Mouse (Mus musculus) lung, embryonic 14.5 days (tissue): ENCODE data around the gene Kirrel3. TPM values are rescaled to one million over a fixed set of nuclear protein-coding genes. Genes with fewer than 3 reads are reported as not detected.

Experiments used
- ATAC-seq: fragments of 200-750 bp; cut with Nextera tagmentation; 2 replicates; pipeline ENCODE4 v1.8.0; 2017; ENCODE audit warnings: mild to moderate bottlenecking, moderate TSS enrichment, moderate library complexity; ENCODE audit not compliant: insufficient read depth
- DNase-seq: peaks from one replicate; pipeline ENCODE4 v3.0.0-alpha.2; 2015
- H3K27ac ChIP-seq: fragments of 300-500 bp; sonication (generic); 2 replicates; pipeline ENCODE4 v1.5.1; 2014; ENCODE audit warnings: low read depth, mild to moderate bottlenecking, moderate library complexity
- H3K27me3 ChIP-seq: fragments of 300-500 bp; sonication (generic); 2 replicates; pipeline ENCODE4 v1.6.1; 2014; ENCODE audit warnings: low read length, control low read depth; ENCODE audit not compliant: insufficient read depth
- H3K36me3 ChIP-seq: fragments of 300-500 bp; sonication (generic); 2 replicates; pipeline ENCODE4 v1.6.1; 2014; ENCODE audit warnings: control low read depth; ENCODE audit not compliant: insufficient read depth
- H3K4me1 ChIP-seq: fragments of 300-500 bp; sonication (generic); 2 replicates; pipeline ENCODE4 v1.6.1; 2014; ENCODE audit warnings: antibody characterized with exemption, control low read depth; ENCODE audit not compliant: insufficient read depth
- H3K4me2 ChIP-seq: fragments of 300-500 bp; sonication (generic); 2 replicates; pipeline ENCODE4 v1.6.1; 2014; ENCODE audit warnings: mild to moderate bottlenecking
- H3K4me3 ChIP-seq: fragments of 300-500 bp; sonication (generic); 2 replicates; pipeline ENCODE4 v1.5.1; 2014; ENCODE audit warnings: low read depth, low read length
- H3K9ac ChIP-seq: fragments of 300-500 bp; sonication (generic); 2 replicates; pipeline ENCODE4 v1.6.1; 2014
- H3K9me3 ChIP-seq: fragments of 300-500 bp; sonication (generic); 2 replicates; pipeline ENCODE4 v1.6.1; 2016; ENCODE audit warnings: low read depth, low read length, control low read depth
- CTCF ChIP-seq: IDR thresholded peaks from 2 replicates; pipeline ENCODE4 v1.5.1; 2016; ENCODE audit warnings: antibody characterized with exemption, low read depth
- WGBS: fragments of 180-500 bp; shearing (Covaris S2); extraction: QIAGEN DNeasy Blood & Tissue Kit; methylation state at CpG from one replicate; pipeline ENCODE4 v1.1.7; 2014; 5-methylcytosine and 5-hydroxymethylcytosine counted together
- polyA plus RNA-seq: library from polyadenylated mRNA; unstranded; fragments of >200 nt; fragmentation: Nextera tagmentation; extraction: Ambion mirVana; gene quantifications from 2 replicates; pipeline ENCODE4 v1.2.1, GENCODE M21; 2014

The Kirrel3 gene
- polyA plus RNA-seq, 1 experiment from 2014 or later: 1.4 TPM

GRCm38 (mm10) chr9:34997880-34998865 lies 512.5 kb downstream of the Kirrel3 start:
- WGBS: 32% methylated on average over 9 of the region's 9 CpGs

GRCm38 (mm10) chr9:35004113-35004512 lies 518.4 kb downstream of the Kirrel3 start:
- Histone ChIP-seq H3K4me3 (no peak overlapping the region), H3K4me2 (no peak overlapping the region), H3K9me3 (no peaks in the 10 kb centered on the region), H3K36me3 (no peaks in the 10 kb centered on the region), H3K4me1 (no peaks in the 10 kb centered on the region), H3K27me3 (no peaks in the 10 kb centered on the region), H3K9ac (no peak overlapping the region), H3K27ac (no peak overlapping the region)
- no peak for TF ChIP-seq CTCF
- ATAC-seq (no peak), DNase-seq (no peak)
- WGBS: 64% methylated on average over 4 of the region's 4 CpGs

More at GRCm38 (mm10) chr9:34997880-34998865, 512.5 kb downstream of the Kirrel3 start:
- no peak overlapping the region for H3K4me3 ChIP-seq
- no peaks in the 10 kb centered on the region for H3K27me3 ChIP-seq
- ATAC-seq (no peak), DNase-seq (no peak)
- H3K4me2 ChIP-seq: no peak overlapping the region
- no peak overlapping the region for H3K9ac ChIP-seq
- H3K27ac ChIP-seq: no peak overlapping the region
- H3K36me3 ChIP-seq: no peaks in the 10 kb centered on the region
- no peaks in the 10 kb centered on the region for H3K9me3 ChIP-seq
- no peaks in the 10 kb centered on the region for H3K4me1 ChIP-seq
- no peak for TF ChIP-seq CTCF

- Histone ChIP-seq H3K4me1 (no peaks in the 10 kb centered on the region), H3K9ac (no peak overlapping the region), H3K9me3 (no peaks in the 10 kb centered on the region), H3K27me3 (no peaks in the 10 kb centered on the region), H3K36me3 (no peaks in the 10 kb centered on the region), H3K4me2 (no peak overlapping the region), H3K4me3 (no peak overlapping the region), H3K27ac (no peak overlapping the region)
- DNase-seq: no peak
- ATAC-seq: no peak
- TF ChIP-seq CTCF: no peak
- 62% methylated on average over 14 of the region's 14 CpGs for WGBS
These were observed 522.1 kb downstream of the Kirrel3 start for GRCm38 (mm10) chr9:35007697-35008341.

- DNase-seq: peak; percentile 43
- WGBS: 38% methylated on average over 4 of the region's 4 CpGs
- peak; percentile 53 for TF ChIP-seq CTCF
- H3K4me3 ChIP-seq: no peak overlapping the region
- no peak overlapping the region for H3K4me2 ChIP-seq
- no peaks in the 10 kb centered on the region; the same call in 1 of the 2 replicates for H3K4me1 ChIP-seq
- no peaks in the 10 kb centered on the region for H3K27me3 ChIP-seq
- H3K9ac ChIP-seq: no peak overlapping the region
- H3K27ac ChIP-seq: no peak overlapping the region
- no peaks in the 10 kb centered on the region for H3K9me3 ChIP-seq
- ATAC-seq: 0 out of 2 replicates have a peak, but pooled peaks have one; percentile 2
- no peaks in the 10 kb centered on the region for H3K36me3 ChIP-seq
These were observed 531.1 kb downstream of the Kirrel3 start for GRCm38 (mm10) chr9:35016762-35017161.

- ATAC-seq (peak; percentile 52; the same call in 1 of the 2 replicates), DNase-seq (peak; percentile 57)
- Histone ChIP-seq H3K4me3 (peak overlapping the region; percentile 14; the same call in 1 of the 2 replicates), H3K9me3 (no peaks in the 10 kb centered on the region), H3K4me2 (peak overlapping the region; percentile 51), H3K27me3 (no peaks in the 10 kb centered on the region), H3K36me3 (no peaks in the 10 kb centered on the region), H3K9ac (0 out of 2 replicates have a peak overlapping the region, but pooled peaks have one; percentile 17), H3K4me1 (no peaks in the 10 kb centered on the region; the same call in 1 of the 2 replicates), H3K27ac (no peak overlapping the region)
- 9% methylated on average over 13 of the region's 13 CpGs for WGBS
- TF ChIP-seq CTCF: no peak; the same call in 1 of the 2 replicates
These were observed 531.9 kb downstream of the Kirrel3 start for GRCm38 (mm10) chr9:35017563-35017962.

GRCm38 (mm10) chr9:35018056-35018455 lies 532.4 kb downstream of the Kirrel3 start:
- DNase-seq (peak; percentile 75), ATAC-seq (peak; percentile 55; the same call in 1 of the 2 replicates)
- Histone ChIP-seq H3K27me3 (no peaks in the 10 kb centered on the region), H3K4me1 (no peaks in the 10 kb centered on the region; the same call in 1 of the 2 replicates), H3K4me3 (peak overlapping the region; percentile 14; the same call in 1 of the 2 replicates), H3K27ac (no peak overlapping the region), H3K9me3 (no peaks in the 10 kb centered on the region), H3K9ac (0 out of 2 replicates have a peak overlapping the region, but pooled peaks have one; percentile 17), H3K4me2 (peak overlapping the region; percentile 51), H3K36me3 (no peaks in the 10 kb centered on the region)
- TF ChIP-seq CTCF: no peak
- 23% methylated on average over 5 of the region's 5 CpGs for WGBS
